ENCODE assay signal across 21 mouse cellular contexts in genomic region chr1:17450295-17450694, GRCm38 (mm10).
DNase-seq lines count a peak whose midpoint lies in the region; ATAC-seq and TF ChIP-seq lines count a peak whose summit lies in the region.
"Had no signal": no experiment of that assay in that cellular context is flagged by ENCODE, and none has a peak within 500 bp of the region (broad histone marks: within the 10 kb centered on the region; RNA-seq: fewer than 3 reads in every experiment).

No protein-coding gene starts in this region.

- no peaks in the 10 kb centered on the region for H3K36me3 ChIP-seq in heart, postnatal 0 days (replicated peaks; ENCODE audit: control insufficient read depth, insufficient read depth, low read length)
- H3K36me3 ChIP-seq in embryonic facial prominence, embryonic 11.5 days (replicated peaks; ENCODE audit: control insufficient read depth, insufficient read depth, low read depth, low read length), result no peaks in the 10 kb centered on the region
- H3K36me3 ChIP-seq: hindbrain, embryonic 15.5 days; limb, embryonic 10.5 days; liver, embryonic 15.5 days; lung, embryonic 15.5 days had no signal

- no peak overlapping the region for H3K9ac ChIP-seq in heart, postnatal 0 days (replicated peaks; ENCODE audit: low read depth, low read length)
- H3K9ac ChIP-seq in embryonic facial prominence, embryonic 11.5 days (replicated peaks; ENCODE audit: low read length), result no peak overlapping the region
- H3K9ac ChIP-seq: hindbrain, embryonic 15.5 days; liver, embryonic 15.5 days; lung, embryonic 15.5 days had no signal

- ATAC-seq in heart, postnatal 0 days (ENCODE audit: insufficient read depth, low read depth), result no peak
- no peak for ATAC-seq in embryonic facial prominence, embryonic 11.5 days (replicated peaks; ENCODE audit: insufficient number of reproducible peaks, low FRiP score, low TSS enrichment, low read depth)

- no peak overlapping the region for H3K4me3 ChIP-seq in gastrocnemius, adult 2 months
- H3K4me3 ChIP-seq in heart, postnatal 0 days (ENCODE audit: low read depth, low read length), result no peak overlapping the region
- no peak overlapping the region for H3K4me3 ChIP-seq in embryonic facial prominence, embryonic 11.5 days (ENCODE audit: low read depth, low read length)
- H3K4me3 ChIP-seq: hindbrain, embryonic 15.5 days; limb, embryonic 10.5 days; liver, embryonic 15.5 days; lung, embryonic 15.5 days; megakaryocyte, embryonic 14.5 days had no signal

- no peak for TF ChIP-seq CTCF in gastrocnemius, adult 2 months (IDR thresholded peaks at IDR 0.05)
- no peak for TF ChIP-seq CTCF in heart, postnatal 0 days (IDR thresholded peaks at IDR 0.05; ENCODE audit: low read depth)

- no peaks in the 10 kb centered on the region for H3K4me1 ChIP-seq in heart, postnatal 0 days (ENCODE audit: control insufficient read depth, insufficient read depth)
- no peaks in the 10 kb centered on the region for H3K4me1 ChIP-seq in embryonic facial prominence, embryonic 11.5 days (ENCODE audit: control insufficient read depth, insufficient read depth, low read length)
- H3K4me1 ChIP-seq: hindbrain, embryonic 15.5 days; limb, embryonic 10.5 days; liver, embryonic 15.5 days; lung, embryonic 15.5 days; megakaryocyte, embryonic 14.5 days had no signal

- intact Hi-C loops in gastrocnemius, adult 2 months (cut with DNase I), result no loop called here
- intact Hi-C loops in gastrocnemius, postnatal 14 days (cut with DNase I; ENCODE audit: low total_unique reads), result no loop called here
- intact Hi-C loops in heart, postnatal 25 days (cut with DNase I), result no loop called here

- no peaks in the 10 kb centered on the region for H3K9me3 ChIP-seq in heart, postnatal 0 days (replicated peaks; ENCODE audit: control insufficient read depth, low read length)
- H3K9me3 ChIP-seq in embryonic facial prominence, embryonic 11.5 days (replicated peaks; ENCODE audit: control insufficient read depth, low read length), result no peaks in the 10 kb centered on the region
- H3K9me3 ChIP-seq: hindbrain, embryonic 15.5 days; limb, embryonic 10.5 days; liver, embryonic 15.5 days; lung, embryonic 15.5 days had no signal

- H3K27me3 ChIP-seq in heart, postnatal 0 days (ENCODE audit: control insufficient read depth, insufficient read depth, low read length), result no peaks in the 10 kb centered on the region
- no peaks in the 10 kb centered on the region for H3K27me3 ChIP-seq in embryonic facial prominence, embryonic 11.5 days (ENCODE audit: control insufficient read depth, insufficient read depth, low read length)
- H3K27me3 ChIP-seq: hindbrain, embryonic 15.5 days; liver, embryonic 15.5 days; lung, embryonic 15.5 days; megakaryocyte, embryonic 14.5 days had no signal

- no peak for TF ChIP-seq EP300 in heart, postnatal 0 days (IDR thresholded peaks at IDR 0.05; ENCODE audit: low read depth)

- no peak overlapping the region for H3K4me2 ChIP-seq in heart, postnatal 0 days (ENCODE audit: low read depth, low read length)
- H3K4me2 ChIP-seq in embryonic facial prominence, embryonic 11.5 days (ENCODE audit: low read depth, low read length), result no peak overlapping the region
- H3K4me2 ChIP-seq: hindbrain, embryonic 15.5 days; liver, embryonic 15.5 days; lung, embryonic 15.5 days had no signal

- no peak for DNase-seq in gastrocnemius, adult 2 months
- no peak for DNase-seq in gastrocnemius, postnatal 14 days
- peak; percentile 8 for DNase-seq in heart, postnatal 0 days (ENCODE audit: low spot score)
- DNase-seq in heart, postnatal 25 days (ENCODE audit: low spot score), result no peak
- DNase-seq in embryo, embryonic 10 days (ENCODE audit: low spot score), result peak; percentile 6
- DNase-seq in embryonic facial prominence, embryonic 11.5 days (ENCODE audit: low spot score), result peak; percentile 9
- DNase-seq in cerebellum, postnatal 10 days, result no peak
- DNase-seq in cerebellum, postnatal 36 days, result no peak
- DNase-seq: adrenal gland, postnatal 14 days; cerebellum, adult 2 months; heart, postnatal 14 days; liver; lung, postnatal 36 days; midbrain, embryonic 14.5 days; retina, postnatal 1 day; right cerebral cortex, postnatal 25 days had no signal

- H3K27ac ChIP-seq in gastrocnemius, adult 2 months, result peak overlapping the region; percentile 38
- H3K27ac ChIP-seq in heart, postnatal 0 days (ENCODE audit: low read depth), result peak overlapping the region; percentile 34
- H3K27ac ChIP-seq in embryonic facial prominence, embryonic 11.5 days (replicated peaks; ENCODE audit: low read depth, low read length), result peak overlapping the region; percentile 52; the same call in 1 of the 2 replicates
- H3K27ac ChIP-seq: hindbrain, embryonic 15.5 days; limb, embryonic 10.5 days; liver, embryonic 15.5 days; lung, embryonic 15.5 days had no signal

Comparison
In these comparisons a context has a peak if more than half of its experiments do, and no peak if none do; other contexts are left out.
1. DNase-seq: peak in heart, postnatal 0 days (single experiment), embryo, embryonic 10 days (single experiment) and embryonic facial prominence, embryonic 11.5 days (single experiment); none in gastrocnemius, adult 2 months (single experiment), gastrocnemius, postnatal 14 days (single experiment), heart, postnatal 25 days (single experiment), cerebellum, postnatal 10 days (0 of 2) and cerebellum, postnatal 36 days (0 of 2).
2. Peak in every context shown above with its lines, with median percentiles within 50 percentile points of each other: H3K27ac ChIP-seq.